Mouse (Mus musculus) stomach, postnatal 0 days (tissue): Measurements from ENCODE around the gene Apol8.

ENCODE experiments used
- CTCF ChIP-seq: IDR thresholded peaks from 2 replicates; pipeline ENCODE4 v1.5.1; 2016; ENCODE audit warnings: antibody characterized with exemption, low read depth, mild to moderate bottlenecking, moderate library complexity
- EP300 ChIP-seq: optimal IDR thresholded peaks from 2 replicates; pipeline ENCODE3; 2016; ENCODE audit warnings: antibody characterized with exemption

DNA sequence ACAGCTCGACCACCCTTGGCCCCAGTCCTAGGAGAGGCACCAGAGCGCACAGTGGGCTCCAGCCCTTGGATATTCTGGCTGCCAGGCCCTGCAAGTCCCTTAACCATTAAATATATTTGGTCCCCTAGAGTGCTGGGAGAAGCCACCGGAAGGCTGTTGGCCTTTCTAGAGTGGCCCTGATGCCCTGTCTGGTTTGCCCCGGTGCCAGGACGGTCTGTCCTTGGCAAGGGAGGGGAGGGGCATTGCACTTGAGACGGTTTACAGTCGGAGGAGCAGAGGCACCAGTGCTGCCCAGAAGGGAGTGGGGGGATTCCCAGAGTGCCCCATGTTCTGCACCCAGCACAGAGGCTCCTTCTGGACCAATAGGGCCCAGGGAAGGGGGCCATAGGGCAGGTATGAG is 4.3 kb upstream of the Apol8 start:
- TF ChIP-seq CTCF (no peak), EP300 (no peak)
